Mouse (Mus musculus): ENCODE measurements at regions not wholly inside any gene's neighbourhood (a gene's known extent, or its start where the extent isn't known, plus 50 kb on each side); places are given as distances from the start of the nearest gene placed in this dataset.

DNA sequence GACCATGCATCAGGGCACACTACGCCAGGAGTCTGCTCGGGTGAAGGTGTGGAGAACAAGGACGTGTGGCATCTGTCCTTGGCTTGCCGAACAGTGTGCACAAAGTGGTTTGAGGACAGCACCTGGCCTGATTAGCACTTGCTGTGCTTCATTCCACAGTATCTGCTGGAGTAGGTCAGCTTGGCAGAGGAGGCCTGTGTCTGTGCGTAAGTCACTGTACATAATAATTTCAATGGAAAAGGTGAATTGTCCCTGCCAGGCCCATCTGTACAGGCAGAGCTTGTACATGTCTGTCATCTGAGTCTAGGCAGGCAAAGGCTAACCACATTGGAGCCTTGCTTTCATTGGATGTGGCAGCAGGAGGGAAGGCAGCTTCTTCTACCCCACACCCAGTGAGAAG, 979.5 kb upstream of the Car8 start:
- H3K27me3 ChIP-seq (replicated peaks; ENCODE audit: control insufficient read depth, insufficient read depth, low read length) = no peaks in the 10 kb centered on the region
- H3K9me3 ChIP-seq (replicated peaks; ENCODE audit: control insufficient read depth, low read length) = no peaks in the 10 kb centered on the region
- no peak for DNase-seq (ENCODE audit: low spot score)
- H3K27ac ChIP-seq (ENCODE audit: low read depth, low read length) = no peak overlapping the region
- WGBS = 84% methylated on average over 5 of the region's 5 CpGs
- no peak overlapping the region for H3K9ac ChIP-seq (ENCODE audit: low read length)
- ATAC-seq = no peak
- H3K36me3 ChIP-seq (ENCODE audit: control insufficient read depth, insufficient read depth, low read length) = no peaks in the 10 kb centered on the region
- no peak overlapping the region for H3K4me3 ChIP-seq (ENCODE audit: low read depth, low read length)
- no peaks in the 10 kb centered on the region for H3K4me1 ChIP-seq (ENCODE audit: control insufficient read depth, insufficient read depth, low read length)
- no peak overlapping the region for H3K4me2 ChIP-seq (ENCODE audit: low read length)

DNA sequence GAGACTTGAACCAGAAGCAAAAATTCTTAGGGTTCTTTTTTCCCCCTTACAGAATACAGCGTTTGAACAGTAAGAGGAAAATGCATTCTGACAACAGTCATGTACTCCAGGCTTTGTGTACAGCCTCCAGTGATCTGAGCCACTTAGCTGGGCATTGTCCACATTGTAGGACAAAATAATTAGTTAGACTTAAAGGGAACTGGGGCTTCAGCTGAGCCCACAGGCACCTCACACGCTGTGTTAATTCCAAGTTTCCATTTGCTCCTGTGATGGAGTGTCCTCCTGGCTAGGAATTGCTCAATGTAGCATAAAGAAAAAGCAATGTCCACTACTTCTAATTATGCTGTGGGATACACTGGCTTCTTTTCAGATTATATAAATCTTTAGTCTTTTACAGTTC, 969.8 kb upstream of the Car8 start:
- Histone ChIP-seq H3K4me1 (ENCODE audit: control insufficient read depth, insufficient read depth, low read length) (no peaks in the 10 kb centered on the region), H3K9me3 (replicated peaks; ENCODE audit: control insufficient read depth, low read length) (no peaks in the 10 kb centered on the region), H3K27ac (ENCODE audit: low read depth, low read length) (no peak overlapping the region), H3K4me3 (ENCODE audit: low read depth, low read length) (no peak overlapping the region), H3K36me3 (ENCODE audit: control insufficient read depth, insufficient read depth, low read length) (no peaks in the 10 kb centered on the region), H3K9ac (ENCODE audit: low read length) (no peak overlapping the region), H3K4me2 (ENCODE audit: low read length) (no peak overlapping the region), H3K27me3 (replicated peaks; ENCODE audit: control insufficient read depth, insufficient read depth, low read length) (no peaks in the 10 kb centered on the region)
- ATAC-seq (no peak), DNase-seq (ENCODE audit: low spot score) (no peak)
- WGBS = 9% methylated on average over 2 of the region's 2 CpGs

DNA sequence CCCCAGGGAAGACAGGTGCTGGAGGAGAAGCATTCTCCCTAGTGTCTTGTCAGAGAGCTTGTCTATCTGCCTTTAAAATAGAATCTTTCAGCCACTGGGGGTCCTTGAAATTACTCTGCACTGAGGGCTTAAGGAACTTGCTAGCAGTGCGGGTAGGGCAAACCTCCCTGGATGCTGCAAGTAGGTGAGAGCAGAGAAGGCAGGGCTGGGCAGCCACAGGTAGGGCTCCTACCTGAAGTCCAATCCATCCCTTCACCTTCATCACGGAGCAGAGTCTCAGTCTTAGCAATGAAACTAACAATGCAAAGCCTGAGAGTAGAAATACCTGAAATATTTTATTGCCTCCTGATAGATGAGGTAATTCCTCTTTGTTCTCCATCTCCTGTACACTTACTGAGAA, 961.2 kb upstream of the Car8 start:
- no peaks in the 10 kb centered on the region for H3K9me3 ChIP-seq (replicated peaks; ENCODE audit: control insufficient read depth, low read length)
- no peak overlapping the region for H3K4me2 ChIP-seq (ENCODE audit: low read length)
- H3K9ac ChIP-seq (ENCODE audit: low read length) = no peak overlapping the region
- no peaks in the 10 kb centered on the region for H3K4me1 ChIP-seq (ENCODE audit: control insufficient read depth, insufficient read depth, low read length)
- WGBS = 66% methylated on average over 2 of the region's 2 CpGs
- H3K27ac ChIP-seq (ENCODE audit: low read depth, low read length) = no peak overlapping the region
- H3K4me3 ChIP-seq (ENCODE audit: low read depth, low read length) = no peak overlapping the region
- DNase-seq (ENCODE audit: low spot score) (no peak), ATAC-seq (no peak)
- no peaks in the 10 kb centered on the region for H3K27me3 ChIP-seq (replicated peaks; ENCODE audit: control insufficient read depth, insufficient read depth, low read length)
- H3K36me3 ChIP-seq (ENCODE audit: control insufficient read depth, insufficient read depth, low read length) = no peaks in the 10 kb centered on the region

DNA sequence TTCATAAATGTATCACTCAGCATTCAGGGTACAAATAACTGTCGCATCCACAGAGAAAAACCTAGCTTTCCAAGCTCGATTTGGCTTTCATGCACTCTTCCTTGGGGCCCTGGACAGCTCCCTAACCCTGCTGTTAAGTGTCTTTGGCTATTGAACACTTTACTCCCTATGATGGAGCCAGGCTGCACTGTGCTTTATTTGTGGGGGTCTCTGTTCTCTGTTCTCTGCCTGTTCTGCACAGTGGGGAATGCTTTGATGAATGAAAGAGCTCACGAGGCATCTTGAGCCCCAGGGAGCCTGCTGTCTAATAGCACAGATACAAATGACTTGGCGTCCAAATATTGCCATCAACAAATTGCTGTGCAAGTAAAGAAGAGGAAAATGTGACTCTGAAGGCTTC, 957.6 kb upstream of the Car8 start:
- H3K4me2 ChIP-seq (ENCODE audit: low read length) = no peak overlapping the region
- 39% methylated on average over 4 of the region's 4 CpGs for WGBS
- no peaks in the 10 kb centered on the region for H3K4me1 ChIP-seq (ENCODE audit: control insufficient read depth, insufficient read depth, low read length)
- no peaks in the 10 kb centered on the region for H3K27me3 ChIP-seq (replicated peaks; ENCODE audit: control insufficient read depth, insufficient read depth, low read length)
- H3K9me3 ChIP-seq (replicated peaks; ENCODE audit: control insufficient read depth, low read length) = no peaks in the 10 kb centered on the region
- no peak for DNase-seq (ENCODE audit: low spot score)
- 0 out of 2 replicates have a peak, but pooled peaks have one; percentile 7 for ATAC-seq
- no peak overlapping the region for H3K9ac ChIP-seq (ENCODE audit: low read length)
- H3K36me3 ChIP-seq (ENCODE audit: control insufficient read depth, insufficient read depth, low read length) = no peaks in the 10 kb centered on the region
- no peak overlapping the region for H3K4me3 ChIP-seq (ENCODE audit: low read depth, low read length)
- H3K27ac ChIP-seq (ENCODE audit: low read depth, low read length) = no peak overlapping the region

DNA sequence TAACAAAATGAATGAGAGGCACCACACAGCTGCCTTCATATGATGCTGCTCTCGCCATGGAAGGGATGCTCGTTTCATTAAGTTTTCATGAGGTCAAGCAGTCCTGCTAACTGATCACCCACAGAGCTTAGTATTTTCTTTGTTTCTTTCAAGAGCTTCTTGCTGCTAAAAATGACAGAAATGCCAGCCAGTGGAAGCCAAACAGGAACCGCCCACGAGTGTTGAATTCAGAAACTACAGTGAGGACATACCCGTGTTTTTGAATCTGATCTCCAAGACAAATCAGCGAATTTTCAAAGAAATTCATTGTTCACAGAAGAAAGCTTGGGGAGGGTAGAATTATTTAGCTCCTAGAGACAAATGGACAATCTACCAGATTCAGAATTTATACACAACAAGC, 954.3 kb upstream of the Car8 start:
- no peak overlapping the region for H3K9ac ChIP-seq (ENCODE audit: low read length)
- 41% methylated on average over 6 of the region's 6 CpGs for WGBS
- no peaks in the 10 kb centered on the region for H3K9me3 ChIP-seq (replicated peaks; ENCODE audit: control insufficient read depth, low read length)
- H3K4me2 ChIP-seq (ENCODE audit: low read length) = no peak overlapping the region
- H3K36me3 ChIP-seq (ENCODE audit: control insufficient read depth, insufficient read depth, low read length) = no peaks in the 10 kb centered on the region
- no peaks in the 10 kb centered on the region for H3K4me1 ChIP-seq (ENCODE audit: control insufficient read depth, insufficient read depth, low read length)
- no peak overlapping the region for H3K4me3 ChIP-seq (ENCODE audit: low read depth, low read length)
- DNase-seq (ENCODE audit: low spot score) (peak; percentile 5), ATAC-seq (no peak)
- no peak overlapping the region for H3K27ac ChIP-seq (ENCODE audit: low read depth, low read length)
- H3K27me3 ChIP-seq (replicated peaks; ENCODE audit: control insufficient read depth, insufficient read depth, low read length) = no peaks in the 10 kb centered on the region

DNA sequence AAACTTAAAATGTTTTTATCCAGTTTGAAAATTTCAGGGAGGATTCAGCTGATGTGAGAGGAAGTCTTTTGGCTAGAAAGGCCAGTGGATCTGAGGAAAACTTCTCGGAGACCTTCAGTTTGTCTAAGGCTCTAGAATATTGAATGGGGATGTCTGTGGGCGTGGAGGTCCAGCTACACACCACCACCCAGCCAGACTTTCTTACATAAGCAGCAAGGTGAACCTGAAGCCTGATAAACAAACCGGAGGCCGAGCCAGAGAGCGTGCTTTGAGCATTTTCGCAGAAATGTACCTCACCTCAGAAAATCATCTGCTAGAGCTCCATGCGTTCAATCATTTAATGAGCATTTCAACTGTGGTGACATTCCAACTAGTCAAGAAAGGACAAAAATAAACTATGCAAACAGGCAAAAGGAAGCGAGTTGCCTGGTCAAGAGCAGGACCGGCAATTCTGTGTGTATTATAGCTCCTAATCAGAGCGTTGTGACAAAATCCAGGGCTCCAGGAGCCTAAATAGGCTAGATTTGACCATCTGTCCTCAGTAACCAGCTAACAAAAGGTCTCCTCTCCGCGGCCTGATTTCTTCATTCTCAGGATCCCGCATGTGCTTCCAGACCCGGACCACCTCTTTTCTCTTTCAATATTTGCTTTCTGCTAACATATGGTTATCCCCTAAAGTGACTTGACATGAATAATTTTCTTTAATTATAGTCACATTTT, 946.5 kb upstream of the Car8 start:
- Histone ChIP-seq H3K9ac (ENCODE audit: low read length) (no peak overlapping the region; the same call in 1 of the 2 replicates), H3K9me3 (replicated peaks; ENCODE audit: control insufficient read depth, low read length) (no peaks in the 10 kb centered on the region), H3K4me3 (ENCODE audit: low read depth, low read length) (no peak overlapping the region), H3K4me2 (ENCODE audit: low read length) (peak overlapping the region; percentile 38), H3K36me3 (ENCODE audit: control insufficient read depth, insufficient read depth, low read length) (no peaks in the 10 kb centered on the region), H3K27me3 (replicated peaks; ENCODE audit: control insufficient read depth, insufficient read depth, low read length) (no peaks in the 10 kb centered on the region), H3K4me1 (ENCODE audit: control insufficient read depth, insufficient read depth, low read length) (peaks cover 10% of the 10 kb centered on the region), H3K27ac (ENCODE audit: low read depth, low read length) (peak overlapping the region; percentile 50; the same call in 1 of the 2 replicates)
- ATAC-seq = no peak
- 42% methylated on average over 14 of the region's 14 CpGs for WGBS
- DNase-seq (ENCODE audit: low spot score) = peak; percentile 36

DNA sequence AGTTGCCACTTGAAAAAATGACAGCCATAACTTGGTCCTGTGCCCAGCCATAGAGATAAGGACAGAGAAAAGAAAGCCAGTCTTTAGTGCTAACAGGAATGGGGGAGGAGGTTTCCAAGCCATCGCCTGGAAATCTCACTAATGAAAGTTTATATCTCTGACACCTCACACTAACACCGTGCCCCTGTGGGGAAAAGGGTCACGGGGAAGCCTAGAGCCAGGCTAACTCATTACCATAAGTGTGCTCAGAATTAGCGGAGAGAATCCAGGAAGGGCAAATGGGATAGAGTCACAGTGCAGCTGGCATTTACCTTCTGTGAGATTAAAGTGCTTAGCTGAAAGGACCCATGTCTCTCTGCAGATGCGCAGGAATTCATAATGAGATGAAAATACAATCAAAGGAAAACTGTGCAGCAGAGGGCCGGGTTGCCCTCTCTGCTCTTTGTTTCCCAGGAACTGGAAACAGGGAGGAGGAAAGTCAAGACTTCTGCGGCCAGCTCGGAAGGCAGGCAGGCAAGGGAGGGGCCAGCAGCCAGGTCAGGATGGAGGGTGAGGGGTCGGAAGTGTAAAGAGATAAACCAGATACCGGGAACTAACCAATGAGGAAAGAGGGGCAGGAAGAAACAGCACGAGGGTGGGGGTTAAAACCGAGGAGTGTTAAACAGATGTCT, 945.7 kb upstream of the Car8 start:
- Histone ChIP-seq H3K4me2 (ENCODE audit: low read length) (peak overlapping the region; percentile 38), H3K4me3 (ENCODE audit: low read depth, low read length) (no peak overlapping the region), H3K4me1 (ENCODE audit: control insufficient read depth, insufficient read depth, low read length) (peaks cover 10% of the 10 kb centered on the region), H3K9ac (ENCODE audit: low read length) (peak overlapping the region; percentile 22; the same call in 1 of the 2 replicates), H3K9me3 (replicated peaks; ENCODE audit: control insufficient read depth, low read length) (no peaks in the 10 kb centered on the region), H3K27ac (ENCODE audit: low read depth, low read length) (peak overlapping the region; percentile 53; the same call in 1 of the 2 replicates), H3K36me3 (ENCODE audit: control insufficient read depth, insufficient read depth, low read length) (no peaks in the 10 kb centered on the region), H3K27me3 (replicated peaks; ENCODE audit: control insufficient read depth, insufficient read depth, low read length) (no peaks in the 10 kb centered on the region)
- peak; percentile 87 for ATAC-seq
- DNase-seq (ENCODE audit: low spot score) = peak; percentile 63
- 2% methylated on average over 12 of the region's 12 CpGs for WGBS

DNA sequence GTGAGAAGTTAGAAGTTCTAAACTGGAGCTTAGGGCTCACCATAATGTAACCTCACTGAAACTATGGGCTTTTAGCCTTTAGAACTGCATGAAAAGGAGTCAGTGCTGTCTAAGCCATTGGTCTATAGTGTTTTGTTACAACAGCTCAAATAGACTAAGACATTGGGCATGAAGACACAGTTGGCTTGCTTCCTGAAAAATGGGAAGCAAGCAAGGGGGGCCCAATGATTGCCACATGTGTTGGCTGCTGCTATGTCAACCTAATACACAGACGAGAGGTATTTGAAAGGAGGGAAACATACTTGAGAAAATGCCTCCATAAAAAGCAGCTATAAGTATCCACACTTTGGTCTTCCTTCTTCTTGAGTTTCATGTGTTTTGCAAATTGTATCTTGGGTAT, 935.5 kb upstream of the Car8 start:
- H3K27ac ChIP-seq (ENCODE audit: low read depth, low read length) = no peak overlapping the region
- DNase-seq (ENCODE audit: low spot score) = no peak
- H3K4me1 ChIP-seq (ENCODE audit: control insufficient read depth, insufficient read depth, low read length) = no peaks in the 10 kb centered on the region
- H3K4me2 ChIP-seq (ENCODE audit: low read length) = no peak overlapping the region
- H3K27me3 ChIP-seq (replicated peaks; ENCODE audit: control insufficient read depth, insufficient read depth, low read length) = no peaks in the 10 kb centered on the region
- H3K9ac ChIP-seq (ENCODE audit: low read length) = no peak overlapping the region
- no peaks in the 10 kb centered on the region for H3K36me3 ChIP-seq (ENCODE audit: control insufficient read depth, insufficient read depth, low read length)
- no peak overlapping the region for H3K4me3 ChIP-seq (ENCODE audit: low read depth, low read length)
- H3K9me3 ChIP-seq (replicated peaks; ENCODE audit: control insufficient read depth, low read length) = no peaks in the 10 kb centered on the region
- WGBS = 74% methylated on average over 1 of the region's 1 CpGs
- no peak for ATAC-seq

DNA sequence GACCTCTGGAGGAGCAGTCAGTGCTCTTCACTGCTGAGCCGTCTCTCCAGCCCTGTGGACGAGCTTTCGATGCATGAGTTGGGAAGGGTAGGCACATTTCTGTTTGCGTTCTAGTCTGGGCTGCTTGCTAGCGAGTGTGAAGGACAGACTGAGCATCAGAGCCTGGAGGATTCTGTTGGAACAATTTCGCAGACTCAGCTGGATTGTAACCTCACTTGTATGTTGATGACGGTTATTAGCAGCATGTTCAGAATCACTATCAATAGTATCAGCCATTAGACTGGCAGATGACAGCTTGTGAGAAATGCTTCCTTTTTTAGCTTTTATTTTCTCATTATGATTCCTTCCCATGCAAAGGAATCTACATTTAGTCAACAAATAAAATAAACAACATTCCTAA, 923.5 kb upstream of the Car8 start:
- Histone ChIP-seq H3K4me2 (ENCODE audit: low read length) (no peak overlapping the region), H3K4me1 (ENCODE audit: control insufficient read depth, insufficient read depth, low read length) (no peaks in the 10 kb centered on the region), H3K27ac (ENCODE audit: low read depth, low read length) (no peak overlapping the region), H3K4me3 (ENCODE audit: low read depth, low read length) (no peak overlapping the region), H3K9me3 (replicated peaks; ENCODE audit: control insufficient read depth, low read length) (no peaks in the 10 kb centered on the region), H3K27me3 (replicated peaks; ENCODE audit: control insufficient read depth, insufficient read depth, low read length) (no peaks in the 10 kb centered on the region), H3K36me3 (ENCODE audit: control insufficient read depth, insufficient read depth, low read length) (no peaks in the 10 kb centered on the region), H3K9ac (ENCODE audit: low read length) (no peak overlapping the region)
- 80% methylated on average over 7 of the region's 7 CpGs for WGBS
- no peak for ATAC-seq
- no peak for DNase-seq (ENCODE audit: low spot score)
